Mouse (Mus musculus) embryonic facial prominence, embryonic 10.5 days (tissue): Measurements from ENCODE around the gene Ston1. TPM values are rescaled to one million over a fixed set of nuclear protein-coding genes. Genes with fewer than 3 reads are reported as not detected.

Experiments
- DNase-seq: peaks from one replicate; pipeline ENCODE4 v3.0.0-alpha.2; 2017; ENCODE audit warnings: low spot score
- H3K27ac ChIP-seq: fragments of 300-500 bp; sonication (generic); replicated peaks from 2 replicates; pipeline ENCODE4 v1.5.1; 2016; ENCODE audit warnings: mild to moderate bottlenecking
- H3K27me3 ChIP-seq: fragments of 300-500 bp; sonication (generic); replicated peaks from 2 replicates; pipeline ENCODE4 v1.6.1; 2016; ENCODE audit warnings: low read depth, mild to moderate bottlenecking; ENCODE audit not compliant: poor library complexity, severe bottlenecking
- H3K36me3 ChIP-seq: fragments of 300-500 bp; sonication (generic); replicated peaks from 2 replicates; pipeline ENCODE4 v1.6.1; 2016; ENCODE audit warnings: mild to moderate bottlenecking, moderate library complexity
- H3K4me1 ChIP-seq: fragments of 300-500 bp; sonication (generic); 2 replicates; pipeline ENCODE4 v1.6.1; 2016
- H3K4me3 ChIP-seq: fragments of 300-500 bp; sonication (generic); 2 replicates; pipeline ENCODE4 v1.5.1; 2016; ENCODE audit warnings: mild to moderate bottlenecking, moderate library complexity
- H3K9me3 ChIP-seq: fragments of 300-500 bp; sonication (generic); 2 replicates; pipeline ENCODE4 v1.6.1; 2016; ENCODE audit warnings: mild to moderate bottlenecking
- WGBS: fragments of 180-500 bp; shearing (Covaris S2); methylation state at CpG from one replicate; pipeline ENCODE4 v1.1.7; 2016; 5-methylcytosine and 5-hydroxymethylcytosine counted together
- polyA plus RNA-seq: library from polyadenylated mRNA; unstranded; fragments of >200 nt; fragmentation: Nextera tagmentation; extraction: Ambion mirVana; gene quantifications from 2 replicates; pipeline ENCODE4 v1.2.1, GENCODE M21; 2016

Ston1 gene
- polyA plus RNA-seq, 1 experiment from 2014 or later = 2.3 TPM

DNA sequence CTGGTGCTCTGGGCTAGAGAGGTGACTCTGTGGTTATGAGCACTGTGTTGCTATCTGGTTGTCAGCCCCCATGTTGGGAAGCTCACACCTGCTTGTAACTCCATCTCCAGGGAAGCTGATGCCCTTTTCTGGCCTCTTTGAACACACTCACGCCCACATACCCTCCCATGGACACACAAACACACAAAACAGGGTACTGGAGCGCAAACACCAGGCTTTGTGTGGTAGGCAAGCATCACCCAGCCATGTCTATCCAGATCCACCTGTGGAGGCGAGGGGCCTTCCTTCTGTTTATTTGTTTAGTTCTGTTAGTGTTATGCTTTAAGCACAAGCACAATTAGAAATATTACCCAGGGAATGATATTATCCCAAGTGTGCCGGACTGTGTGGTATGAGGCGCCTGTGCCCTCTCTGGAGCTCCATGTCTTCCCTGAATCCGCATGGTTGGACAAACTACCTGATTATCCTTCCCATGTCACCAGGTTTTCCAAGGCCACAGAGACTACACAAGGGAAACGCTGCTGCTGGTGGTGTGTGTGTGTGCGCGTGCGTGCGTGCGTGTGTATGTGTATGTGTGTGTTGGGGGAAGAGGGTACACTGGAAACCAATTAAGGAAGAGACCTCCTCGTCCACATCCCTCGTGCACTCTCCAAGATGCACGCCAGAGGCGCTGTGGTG, 801 bp upstream of the Ston1 start:
- DNase-seq = no peak
- 27% methylated on average over 16 of the region's 16 CpGs for WGBS
- H3K27ac ChIP-seq = peak overlapping the region; percentile 89

DNA sequence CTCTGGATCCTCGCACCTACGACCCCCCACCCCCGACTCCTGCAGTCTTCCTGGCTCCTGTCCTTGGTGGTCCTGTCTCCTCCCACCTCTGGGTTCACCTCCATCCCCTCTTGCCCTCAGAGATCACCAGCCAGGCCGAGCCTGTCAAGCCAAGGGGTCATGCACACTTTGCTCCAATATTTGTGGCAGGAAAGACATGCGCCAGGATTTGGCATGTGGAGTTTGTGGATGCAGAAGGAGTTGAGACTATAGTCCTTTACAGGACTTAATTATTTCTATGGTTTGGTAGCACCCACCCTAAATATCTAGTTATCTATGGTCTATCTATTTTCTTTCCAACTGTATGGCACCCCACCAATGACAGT, 554 bp downstream of the Ston1 start:
- no peak for DNase-seq

More for the DNA sequence above, 801 bp upstream of the Ston1 start:
- Histone ChIP-seq H3K27me3 (no peaks in the 10 kb centered on the region), H3K9me3 (no peaks in the 10 kb centered on the region), H3K4me1 (peaks cover 39% of the 10 kb centered on the region), H3K4me3 (peak overlapping the region; percentile 71), H3K36me3 (no peaks in the 10 kb centered on the region)

DNA sequence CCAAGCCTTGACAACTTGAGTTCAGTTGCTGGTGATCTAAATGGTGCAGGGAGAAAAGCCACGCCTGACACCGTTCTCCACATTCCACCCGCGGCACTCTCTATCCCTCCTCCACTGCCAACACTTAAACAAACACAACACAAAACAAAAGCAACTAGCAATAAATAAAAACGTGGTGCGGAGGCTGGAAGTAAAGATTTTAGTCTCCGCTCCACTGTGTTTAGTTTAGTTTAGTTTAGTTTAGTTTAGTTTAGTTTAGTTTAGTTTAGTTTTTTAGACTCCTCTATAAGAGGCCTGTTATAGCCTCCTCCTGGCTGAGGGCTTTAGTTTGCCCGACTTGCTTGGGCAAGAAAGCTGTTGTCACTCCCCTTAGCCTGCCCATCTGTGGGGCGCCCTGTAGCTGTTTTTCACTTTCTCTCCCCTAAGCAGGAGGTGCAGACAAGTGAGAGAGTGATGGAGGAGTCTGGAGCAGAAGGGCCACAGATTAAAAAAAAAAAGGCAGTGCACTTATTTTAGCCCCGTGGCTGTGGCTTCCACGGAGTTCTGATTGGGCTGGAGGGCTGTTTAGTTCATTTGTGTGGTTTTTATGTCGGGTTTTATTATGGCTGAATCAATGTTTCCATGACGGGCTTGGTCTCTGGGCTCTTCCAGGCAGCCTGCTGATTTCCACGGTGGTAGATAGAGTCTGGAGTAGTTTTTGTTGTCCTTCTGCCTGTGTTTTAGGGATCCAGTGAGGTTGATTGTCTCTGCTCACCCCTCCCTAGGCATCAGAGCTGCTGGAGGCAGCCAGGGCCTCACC, 1.3 kb downstream of the Ston1 start:
- peaks cover 3% of the 10 kb centered on the region for H3K36me3 ChIP-seq
- H3K9me3 ChIP-seq = no peaks in the 10 kb centered on the region
- peak overlapping the region; percentile 69 for H3K27ac ChIP-seq
- H3K27me3 ChIP-seq = no peaks in the 10 kb centered on the region
- 23% methylated on average over 14 of the region's 14 CpGs for WGBS
- DNase-seq = peak; percentile 25
- H3K4me3 ChIP-seq = peak overlapping the region; percentile 71; the same call in 1 of the 2 replicates
- peaks cover 39% of the 10 kb centered on the region for H3K4me1 ChIP-seq

More for the DNA sequence above, 554 bp downstream of the Ston1 start:
- H3K27me3 ChIP-seq = no peaks in the 10 kb centered on the region
- no peaks in the 10 kb centered on the region for H3K9me3 ChIP-seq
- H3K4me3 ChIP-seq = peak overlapping the region; percentile 71
- H3K27ac ChIP-seq = peak overlapping the region; percentile 89
- no peaks in the 10 kb centered on the region for H3K36me3 ChIP-seq
- peaks cover 39% of the 10 kb centered on the region for H3K4me1 ChIP-seq
- WGBS = 8% methylated on average over 5 of the region's 5 CpGs

DNA sequence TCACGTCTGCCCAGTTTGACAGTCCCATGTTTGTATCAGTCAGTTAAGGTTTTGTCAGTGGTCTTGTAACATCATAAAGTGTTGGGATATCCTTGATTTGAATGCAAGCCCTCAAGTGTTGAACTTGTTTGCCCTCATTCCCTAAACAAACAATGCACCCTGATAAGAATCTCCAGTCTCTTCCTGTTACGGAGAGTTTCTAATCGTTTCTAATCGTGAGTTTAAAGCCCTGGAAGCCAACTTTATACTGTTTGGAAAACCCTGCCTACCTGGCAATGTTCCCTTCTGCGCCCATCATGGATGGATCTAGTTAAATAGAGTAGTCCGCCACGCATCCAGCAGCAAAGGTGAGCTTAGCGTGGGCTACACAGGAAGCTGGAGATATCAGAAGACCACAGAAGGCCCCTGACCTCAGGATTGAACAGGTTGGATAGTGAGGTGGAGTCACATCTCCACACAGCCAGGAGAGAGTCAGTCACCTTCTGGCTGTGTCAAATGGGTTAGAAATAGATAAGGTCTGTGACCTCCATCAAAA, 3.1 kb downstream of the Ston1 start:
- no peaks in the 10 kb centered on the region for H3K9me3 ChIP-seq
- 82% methylated on average over 8 of the region's 8 CpGs for WGBS
- DNase-seq = no peak
- peaks cover 39% of the 10 kb centered on the region for H3K4me1 ChIP-seq
- no peaks in the 10 kb centered on the region for H3K27me3 ChIP-seq
- no peak overlapping the region for H3K27ac ChIP-seq
- peaks cover 5% of the 10 kb centered on the region for H3K36me3 ChIP-seq
- no peak overlapping the region for H3K4me3 ChIP-seq

DNA sequence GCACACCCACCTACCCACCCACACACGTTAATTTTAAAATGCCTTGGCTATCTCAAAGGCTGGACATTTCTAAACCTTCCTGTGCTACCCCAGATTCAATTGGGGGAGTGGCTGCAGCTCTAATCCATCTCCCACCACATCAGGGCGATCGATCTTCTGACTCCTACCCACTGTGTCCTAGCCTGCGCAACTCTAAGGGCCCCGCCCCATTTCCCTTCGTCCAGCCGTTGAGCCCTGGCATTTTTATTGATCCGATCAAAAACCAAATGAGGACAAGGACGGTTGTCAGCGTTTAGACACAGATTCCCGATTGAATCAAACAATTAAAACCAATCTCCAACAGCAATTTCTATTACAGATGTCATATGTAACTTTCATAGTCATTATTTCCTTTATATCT, 6.5 kb downstream of the Ston1 start:
- H3K27me3 ChIP-seq = no peaks in the 10 kb centered on the region
- WGBS = 92% methylated on average over 11 of the region's 11 CpGs
- no peak for DNase-seq
- H3K4me3 ChIP-seq = no peak overlapping the region
- H3K9me3 ChIP-seq = no peaks in the 10 kb centered on the region
- H3K36me3 ChIP-seq = peaks cover 5% of the 10 kb centered on the region
- no peak overlapping the region for H3K27ac ChIP-seq
- H3K4me1 ChIP-seq = peaks cover 17% of the 10 kb centered on the region

DNA sequence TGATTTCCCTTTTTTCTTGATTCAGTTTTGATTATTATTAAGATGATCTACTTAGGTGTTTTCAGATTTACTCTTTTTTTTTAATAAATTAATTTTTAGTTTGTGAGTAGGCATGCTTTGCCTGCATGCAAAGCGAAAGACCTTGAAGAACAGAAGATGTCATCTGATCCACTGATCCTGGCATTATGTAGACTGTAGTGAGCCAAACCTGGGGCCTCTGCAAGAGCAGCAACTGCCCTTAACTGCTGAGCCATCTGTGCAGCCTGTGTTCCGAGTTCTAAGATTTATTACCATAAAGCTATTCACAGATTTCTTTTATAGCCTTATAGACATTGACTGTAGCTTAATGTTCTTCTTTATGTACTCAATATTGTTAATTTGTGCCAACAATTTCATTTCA, 8.6 kb downstream of the Ston1 start:
- WGBS = 94% methylated on average over 2 of the region's 2 CpGs
- peaks cover 5% of the 10 kb centered on the region for H3K36me3 ChIP-seq

DNA sequence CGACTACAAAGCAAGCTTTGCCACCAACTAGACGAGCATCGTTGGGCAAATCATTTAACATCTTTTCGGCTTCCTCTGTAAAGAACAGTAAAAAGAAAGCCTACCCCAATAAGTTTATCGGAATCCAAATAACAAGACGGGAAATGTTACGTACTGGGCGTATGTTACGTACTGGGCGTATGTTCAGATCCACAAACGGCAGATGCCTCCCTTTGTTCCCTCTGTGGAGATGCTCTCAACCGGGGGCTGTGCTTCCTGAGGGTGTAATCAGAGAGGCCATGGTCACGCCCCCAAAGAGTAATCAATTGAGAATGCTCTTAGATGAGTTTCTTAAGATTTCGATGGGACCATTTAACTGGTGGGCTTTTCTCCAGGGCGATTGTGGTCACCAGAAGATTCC, 11.9 kb downstream of the Ston1 start:
- H3K27ac ChIP-seq = no peak overlapping the region
- H3K27me3 ChIP-seq = no peaks in the 10 kb centered on the region
- no peaks in the 10 kb centered on the region for H3K36me3 ChIP-seq
- DNase-seq = no peak
- H3K9me3 ChIP-seq = no peaks in the 10 kb centered on the region
- peaks cover 14% of the 10 kb centered on the region for H3K4me1 ChIP-seq
- no peak overlapping the region for H3K4me3 ChIP-seq
- 80% methylated on average over 15 of the region's 15 CpGs for WGBS

More for the DNA sequence above, 8.6 kb downstream of the Ston1 start:
- Histone ChIP-seq H3K4me3 (no peak overlapping the region), H3K27ac (no peak overlapping the region), H3K27me3 (no peaks in the 10 kb centered on the region), H3K4me1 (peaks cover 5% of the 10 kb centered on the region), H3K9me3 (no peaks in the 10 kb centered on the region)
- DNase-seq = no peak

DNA sequence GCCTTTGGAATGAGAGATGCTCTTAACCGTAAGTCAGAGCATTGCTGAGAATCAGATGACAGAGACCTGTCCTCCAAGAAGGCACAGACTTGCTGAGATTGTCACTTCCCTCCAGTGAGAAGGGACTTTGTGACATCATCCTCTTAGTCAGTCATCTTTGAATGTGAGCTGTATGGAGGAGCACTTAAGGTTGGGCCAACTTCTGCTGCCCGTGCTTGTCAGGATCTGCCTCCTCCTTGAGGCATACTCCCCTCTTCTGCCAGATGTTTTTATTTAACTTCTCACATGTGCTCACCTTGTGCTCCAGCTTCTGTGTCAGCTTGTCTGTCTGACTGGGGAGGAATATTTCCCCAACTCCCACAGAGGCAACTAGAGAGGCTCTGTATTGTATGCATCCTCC, 13.6 kb downstream of the Ston1 start:
- H3K4me1 ChIP-seq = peaks cover 14% of the 10 kb centered on the region
- no peak for DNase-seq

DNA sequence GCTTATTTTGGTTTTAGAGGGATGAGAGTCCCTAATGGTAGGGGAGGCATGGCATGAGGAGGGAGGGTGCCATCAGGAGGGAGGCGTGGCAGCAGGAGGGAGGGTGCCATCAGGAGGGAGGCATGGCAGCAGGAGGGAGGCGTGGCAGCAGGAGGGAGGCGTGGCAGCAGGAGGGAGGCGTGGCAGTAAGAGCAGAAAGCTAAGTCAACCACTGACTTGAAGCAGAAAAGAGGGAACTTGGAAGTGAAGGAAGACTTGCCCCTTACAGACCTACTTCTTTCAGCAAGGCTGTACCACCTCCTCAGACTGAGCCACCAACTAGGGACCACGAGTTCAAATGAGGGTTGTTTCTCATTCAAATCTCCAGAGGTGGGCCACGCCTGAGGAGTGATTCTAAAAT, 15.7 kb downstream of the Ston1 start:
- no peak for DNase-seq
- no peak overlapping the region for H3K4me3 ChIP-seq
- no peaks in the 10 kb centered on the region for H3K9me3 ChIP-seq
- 0 out of 2 replicates have a peak, but pooled peaks cover 6% of the 10 kb centered on the region for H3K36me3 ChIP-seq
- no peak overlapping the region for H3K27ac ChIP-seq
- peaks cover 14% of the 10 kb centered on the region for H3K4me1 ChIP-seq
- WGBS = 55% methylated on average over 6 of the region's 6 CpGs
- no peaks in the 10 kb centered on the region for H3K27me3 ChIP-seq

More for the DNA sequence above, 13.6 kb downstream of the Ston1 start:
- WGBS = 57% methylated on average over 2 of the region's 2 CpGs
- Histone ChIP-seq H3K9me3 (no peaks in the 10 kb centered on the region), H3K4me3 (no peak overlapping the region), H3K36me3 (no peaks in the 10 kb centered on the region), H3K27me3 (no peaks in the 10 kb centered on the region), H3K27ac (no peak overlapping the region)

DNA sequence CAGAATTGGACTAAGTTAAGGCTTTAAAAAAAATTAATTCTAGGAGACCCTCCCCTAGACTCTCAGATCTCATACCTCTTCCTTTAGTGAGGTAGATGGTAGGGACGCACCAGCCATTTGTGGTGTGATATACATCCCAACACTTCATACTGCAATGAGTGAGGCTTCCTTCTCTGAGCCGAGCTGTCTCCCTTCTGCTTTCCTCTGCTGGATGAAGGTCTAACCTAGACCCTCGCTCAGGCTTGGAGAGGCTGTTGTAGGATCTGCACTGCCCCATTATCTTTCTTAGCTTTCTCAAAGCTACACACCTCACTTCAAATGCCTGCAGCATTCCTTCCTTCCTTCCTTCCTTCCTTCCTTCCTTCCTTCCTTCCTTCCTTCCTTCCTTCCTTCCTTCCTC, 16.2 kb downstream of the Ston1 start:
- no peaks in the 10 kb centered on the region for H3K9me3 ChIP-seq
- H3K4me1 ChIP-seq = peaks cover 14% of the 10 kb centered on the region
- DNase-seq = no peak
- no peak overlapping the region for H3K4me3 ChIP-seq
- 92% methylated on average over 3 of the region's 3 CpGs for WGBS
- 0 out of 2 replicates have a peak, but pooled peaks cover 6% of the 10 kb centered on the region for H3K36me3 ChIP-seq
- no peaks in the 10 kb centered on the region for H3K27me3 ChIP-seq
- no peak overlapping the region for H3K27ac ChIP-seq

DNA sequence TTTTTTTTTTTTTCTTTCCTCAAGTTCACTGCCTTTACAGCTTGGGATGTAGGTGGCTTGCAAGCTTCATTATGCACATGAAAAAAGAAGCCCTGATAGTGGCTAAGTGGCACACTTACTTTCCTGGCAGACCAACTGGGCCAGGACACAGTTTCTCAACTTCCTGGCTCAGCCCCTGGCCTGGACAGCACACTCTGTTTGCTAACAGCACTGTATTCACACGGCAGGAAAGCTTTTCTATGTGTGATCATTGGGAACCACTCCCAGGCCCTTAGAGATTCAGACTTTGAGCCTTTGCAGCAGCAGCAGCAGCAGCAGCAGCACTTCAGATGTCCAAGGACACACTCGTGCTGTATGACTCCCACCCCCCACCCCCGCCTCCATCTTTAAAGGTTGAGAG, 16.8 kb downstream of the Ston1 start:
- WGBS = 64% methylated on average over 3 of the region's 3 CpGs
- Histone ChIP-seq H3K27me3 (no peaks in the 10 kb centered on the region), H3K27ac (no peak overlapping the region), H3K9me3 (no peaks in the 10 kb centered on the region), H3K4me1 (peaks cover 14% of the 10 kb centered on the region), H3K4me3 (no peak overlapping the region), H3K36me3 (0 out of 2 replicates have a peak, but pooled peaks cover 6% of the 10 kb centered on the region)
- peak; percentile 6 for DNase-seq

DNA sequence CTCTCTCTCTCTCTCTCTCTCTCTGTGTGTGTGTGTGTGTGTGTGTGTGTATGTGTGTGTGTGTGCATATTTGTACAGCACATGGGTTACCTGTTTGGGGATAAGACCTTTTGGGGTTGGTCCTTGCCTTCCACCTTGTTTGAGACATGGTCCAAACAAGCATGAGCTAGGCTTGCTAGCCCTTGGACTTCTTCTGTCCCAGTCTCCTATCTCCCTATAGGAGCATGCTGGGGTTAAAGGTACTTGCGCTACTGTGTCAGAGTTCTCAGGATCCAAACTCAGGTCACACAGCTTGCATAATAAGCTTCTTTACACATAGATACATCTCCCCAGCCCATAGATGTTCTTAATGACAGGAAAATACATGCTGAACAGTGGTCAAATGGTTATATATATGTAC, 17.2 kb downstream of the Ston1 start:
- 0 out of 2 replicates have a peak, but pooled peaks cover 6% of the 10 kb centered on the region for H3K36me3 ChIP-seq
- H3K27me3 ChIP-seq = no peaks in the 10 kb centered on the region
- H3K4me1 ChIP-seq = peaks cover 14% of the 10 kb centered on the region
- H3K9me3 ChIP-seq = no peaks in the 10 kb centered on the region
- no peak overlapping the region for H3K27ac ChIP-seq
- no peak for DNase-seq
- 88% methylated on average over 1 of the region's 1 CpGs for WGBS
- no peak overlapping the region for H3K4me3 ChIP-seq
